Mouse (Mus musculus): ENCODE results near the gene H2afz.
"Not testable (repeated sequence)": the region's sequence is repeated elsewhere in the genome, so short reads cannot be mapped to it uniquely, and the experiment has no call there.

H2afz gene

GRCm38 (mm10) chr3:137864988-137865982, 998 bp downstream of the H2afz start:
- peak; percentile 75 for DNase-seq

GRCm38 (mm10) chr3:137867133-137867436, 2.8 kb downstream of the H2afz start:
- DNase-seq: no peak

GRCm38 (mm10) chr3:137867437-137868093, 3.3 kb downstream of the H2afz start, which contains the start of gene Dnajb14:
TSS of gene Dnajb14 (plus strand) at chr3:137867675.
- DNase-seq: peak; percentile 50

GRCm38 (mm10) chr3:137868094-137868913, 4.0 kb downstream of the H2afz start:
- no peak for DNase-seq

GRCm38 (mm10) chr3:137869395-137869794, 5.1 kb downstream of the H2afz start:
- DNase-seq: no peak

GRCm38 (mm10) chr3:137879313-137879712, 15.0 kb downstream of the H2afz start:
- DNase-seq: no peak

- no peak for DNase-seq
Observed at GRCm38 (mm10) chr3:137880109-137880748, 15.9 kb downstream of the H2afz start.

GRCm38 (mm10) chr3:137881093-137881492, 16.8 kb downstream of the H2afz start:
- DNase-seq: no peak

GRCm38 (mm10) chr3:137887961-137888360, 23.7 kb downstream of the H2afz start:
- no peak for DNase-seq

- no peak for DNase-seq
Observed at GRCm38 (mm10) chr3:137891089-137891488, 26.8 kb downstream of the H2afz start.

- no peak for DNase-seq
Observed at GRCm38 (mm10) chr3:137892118-137892517, 27.8 kb downstream of the H2afz start.

GRCm38 (mm10) chr3:137893789-137894188, 29.5 kb downstream of the H2afz start:
- DNase-seq: no peak

- no peak for DNase-seq
Observed at GRCm38 (mm10) chr3:137895196-137895595, 30.9 kb downstream of the H2afz start.

- no peak for DNase-seq
Observed at GRCm38 (mm10) chr3:137896386-137896785, 32.1 kb downstream of the H2afz start.

- no peak for DNase-seq
Observed at GRCm38 (mm10) chr3:137896867-137897266, 32.6 kb downstream of the H2afz start.

GRCm38 (mm10) chr3:137897685-137898084, 33.4 kb downstream of the H2afz start:
- no peak for DNase-seq

- no peak for DNase-seq
Observed at GRCm38 (mm10) chr3:137900149-137900548, 35.9 kb downstream of the H2afz start.

- DNase-seq: no peak
Observed at GRCm38 (mm10) chr3:137913093-137913492, 48.8 kb downstream of the H2afz start.

GRCm38 (mm10) chr3:137914567-137914966, 50.3 kb downstream of the H2afz start:
- not testable (repeated sequence) for DNase-seq

Measured in kidney, adult 11 months (tissue).